Mouse (Mus musculus): ENCODE measurements around the gene Fbxw21. TPM values are rescaled to one million over a fixed set of nuclear protein-coding genes. Genes with fewer than 3 reads are reported as not detected.

The Fbxw21 gene
- polyA plus RNA-seq, 1 experiment, result not detected

- H3K27me3 ChIP-seq (ENCODE audit: control insufficient read depth, insufficient read depth, low read length), result 0 out of 2 replicates have a peak, but pooled peaks cover 6% of the 10 kb centered on the region
- no peak overlapping the region for H3K27ac ChIP-seq (ENCODE audit: insufficient read depth, low read depth, low read length)
- WGBS, result 38% methylated on average over 11 of the region's 11 CpGs
- peaks cover 19% of the 10 kb centered on the region for H3K36me3 ChIP-seq (ENCODE audit: control insufficient read depth, insufficient read depth, low read length)
- no peak overlapping the region for H3K4me3 ChIP-seq (ENCODE audit: low read depth, low read length)
- TF ChIP-seq CTCF (IDR thresholded peaks at IDR 0.05; ENCODE audit: extremely low read depth, insufficient read length, insufficient replicate concordance, low read depth, low read length), result no peak
- TF ChIP-seq POLR2A (IDR thresholded peaks at IDR 0.05; ENCODE audit: low read depth, low read length), result no peak
- H3K4me1 ChIP-seq (ENCODE audit: control insufficient read depth, insufficient read depth, insufficient read length, low read length), result peaks cover 24% of the 10 kb centered on the region
These were observed 67.9 kb downstream of the Fbxw21 start for GRCm38 (mm10) chr9:109093786-109094552.

- no peak for TF ChIP-seq POLR2A (IDR thresholded peaks at IDR 0.05; ENCODE audit: low read depth, low read length)
- no peak for TF ChIP-seq CTCF (IDR thresholded peaks at IDR 0.05; ENCODE audit: extremely low read depth, insufficient read length, insufficient replicate concordance, low read depth, low read length)
- WGBS, result 48% methylated on average over 6 of the region's 6 CpGs
- Histone ChIP-seq H3K4me1 (ENCODE audit: control insufficient read depth, insufficient read depth, insufficient read length, low read length) (peaks cover 24% of the 10 kb centered on the region), H3K4me3 (ENCODE audit: low read depth, low read length) (no peak overlapping the region), H3K27me3 (ENCODE audit: control insufficient read depth, insufficient read depth, low read length) (0 out of 2 replicates have a peak, but pooled peaks cover 6% of the 10 kb centered on the region), H3K36me3 (ENCODE audit: control insufficient read depth, insufficient read depth, low read length) (peaks cover 20% of the 10 kb centered on the region), H3K27ac (ENCODE audit: insufficient read depth, low read depth, low read length) (no peak overlapping the region)
These were observed 69.0 kb downstream of the Fbxw21 start for GRCm38 (mm10) chr9:109092799-109093198.

- H3K4me1 ChIP-seq (ENCODE audit: control insufficient read depth, insufficient read depth, insufficient read length, low read length), result peaks cover 24% of the 10 kb centered on the region
- 90% methylated on average over 8 of the region's 8 CpGs for WGBS
- H3K4me3 ChIP-seq (ENCODE audit: low read depth, low read length), result no peak overlapping the region
- no peak overlapping the region for H3K27ac ChIP-seq (ENCODE audit: insufficient read depth, low read depth, low read length)
- 0 out of 2 replicates have a peak, but pooled peaks cover 6% of the 10 kb centered on the region for H3K27me3 ChIP-seq (ENCODE audit: control insufficient read depth, insufficient read depth, low read length)
- TF ChIP-seq CTCF (IDR thresholded peaks at IDR 0.05; ENCODE audit: extremely low read depth, insufficient read length, insufficient replicate concordance, low read depth, low read length) (no peak), POLR2A (IDR thresholded peaks at IDR 0.05; ENCODE audit: low read depth, low read length) (no peak)
- H3K36me3 ChIP-seq (ENCODE audit: control insufficient read depth, insufficient read depth, low read length), result peaks cover 20% of the 10 kb centered on the region
These were observed 70.0 kb downstream of the Fbxw21 start for GRCm38 (mm10) chr9:109091802-109092201.

GRCm38 (mm10) chr9:109090446-109090845 lies 71.4 kb downstream of the Fbxw21 start:
- peaks cover 20% of the 10 kb centered on the region for H3K36me3 ChIP-seq (ENCODE audit: control insufficient read depth, insufficient read depth, low read length)
- H3K4me3 ChIP-seq (ENCODE audit: low read depth, low read length), result no peak overlapping the region
- H3K4me1 ChIP-seq (ENCODE audit: control insufficient read depth, insufficient read depth, insufficient read length, low read length), result peaks cover 21% of the 10 kb centered on the region
- H3K27ac ChIP-seq (ENCODE audit: insufficient read depth, low read depth, low read length), result no peak overlapping the region
- TF ChIP-seq POLR2A (IDR thresholded peaks at IDR 0.05; ENCODE audit: low read depth, low read length) (no peak), CTCF (IDR thresholded peaks at IDR 0.05; ENCODE audit: extremely low read depth, insufficient read length, insufficient replicate concordance, low read depth, low read length) (no peak)
- 0 out of 2 replicates have a peak, but pooled peaks cover 1% of the 10 kb centered on the region for H3K27me3 ChIP-seq (ENCODE audit: control insufficient read depth, insufficient read depth, low read length)
- 72% methylated on average over 15 of the region's 15 CpGs for WGBS

Other genes starting within 250 kb of the Fbxw21 start
- 33.6 and 39.0 TPM in 2 replicates for gene Tmem89, start 247.4 kb downstream of the Fbxw21 start, polyA plus RNA-seq (2012; rRNA removed)
- 991 and 1,216 TPM in 2 replicates for gene Uqcrc1, start 225.4 kb downstream of the Fbxw21 start, polyA plus RNA-seq (2012; rRNA removed)
- 3.4 and 9.7 TPM in 2 replicates for gene Col7a1, start 208.5 kb downstream of the Fbxw21 start, polyA plus RNA-seq (2012; rRNA removed)
- 0.23 and 0.56 TPM in 2 replicates for gene Ucn2, start 176.0 kb downstream of the Fbxw21 start, polyA plus RNA-seq (2012; rRNA removed)
- gene Pfkfb4, start 170.3 kb downstream of the Fbxw21 start, polyA plus RNA-seq (2012; rRNA removed), result 53.2 and 121 TPM in 2 replicates
- gene Shisa5, start 123.5 kb downstream of the Fbxw21 start, polyA plus RNA-seq (2012; rRNA removed), result 406 and 675 TPM in 2 replicates
- 51.9 and 174 TPM in 2 replicates for gene Trex1, start 102.3 kb downstream of the Fbxw21 start, polyA plus RNA-seq (2012; rRNA removed)
- gene Atrip, start 87.9 kb downstream of the Fbxw21 start, polyA plus RNA-seq (2012; rRNA removed), result 5.8 and 10.7 TPM in 2 replicates
- gene Ccdc51, start 79.5 kb downstream of the Fbxw21 start, polyA plus RNA-seq (2012; rRNA removed), result 5.5 and 11.3 TPM in 2 replicates
- 0.58 and 1.6 TPM in 2 replicates for gene Tma7, start 79.5 kb downstream of the Fbxw21 start, polyA plus RNA-seq (2012; rRNA removed)
- 2.6 and 3.4 TPM in 2 replicates for gene Plxnb1, start 66.7 kb downstream of the Fbxw21 start, polyA plus RNA-seq (2012; rRNA removed)
- gene Fbxw13, start 33.9 kb upstream of the Fbxw21 start, polyA plus RNA-seq (2012; rRNA removed), result 0.09 TPM in 1 of 2 replicates, not detected in the other
- gene Fbxw20, start 72.7 kb upstream of the Fbxw21 start, polyA plus RNA-seq (2012; rRNA removed), result not detected in 2 replicates
- not detected in 2 replicates for gene Fbxw14, start 125.6 kb upstream of the Fbxw21 start, polyA plus RNA-seq (2012; rRNA removed)
- gene Fbxw28, start 177.6 kb upstream of the Fbxw21 start, polyA plus RNA-seq (2012; rRNA removed), result not detected in 2 replicates
- not detected in 2 replicates for gene Fbxw22, start 242.3 kb upstream of the Fbxw21 start, polyA plus RNA-seq (2012; rRNA removed)